Mouse (Mus musculus) intestine, embryonic 15.5 days (tissue): ENCODE data around the gene Dapk3. TPM values are rescaled to one million over a fixed set of nuclear protein-coding genes. Genes with fewer than 3 reads are reported as not detected.
"Not testable (repeated sequence)": the region's sequence is repeated elsewhere in the genome, so short reads cannot be mapped to it uniquely, and the experiment has no call there.

Experiments
- ATAC-seq: fragments of 200-750 bp; cut with Nextera tagmentation; 2 replicates; pipeline ENCODE4 v1.8.0; 2017; ENCODE audit warnings: moderate TSS enrichment, moderate library complexity
- H3K27ac ChIP-seq: fragments of 300-500 bp; sonication (generic); 2 replicates; pipeline ENCODE4 v1.5.1; 2015; ENCODE audit warnings: mild to moderate bottlenecking, inconsistent platforms
- H3K27me3 ChIP-seq: fragments of 300-500 bp; sonication (generic); replicated peaks from 2 replicates; pipeline ENCODE4 v1.6.1; 2015; ENCODE audit warnings: inconsistent platforms
- H3K36me3 ChIP-seq: fragments of 300-500 bp; sonication (generic); 2 replicates; pipeline ENCODE4 v1.6.1; 2015; ENCODE audit warnings: inconsistent platforms
- H3K4me1 ChIP-seq: fragments of 300-500 bp; sonication (generic); replicated peaks from 2 replicates; pipeline ENCODE4 v1.6.1; 2015; ENCODE audit warnings: inconsistent platforms
- H3K4me2 ChIP-seq: fragments of 300-500 bp; sonication (generic); replicated peaks from 2 replicates; pipeline ENCODE4 v1.6.1; 2015; ENCODE audit warnings: mild to moderate bottlenecking, inconsistent platforms
- H3K4me3 ChIP-seq: fragments of 300-500 bp; sonication (generic); replicated peaks from 2 replicates; pipeline ENCODE4 v1.5.1; 2015; ENCODE audit warnings: inconsistent platforms
- H3K9ac ChIP-seq: fragments of 300-500 bp; sonication (generic); 2 replicates; pipeline ENCODE4 v1.6.1; 2015; ENCODE audit warnings: inconsistent platforms
- H3K9me3 ChIP-seq: fragments of 300-500 bp; sonication (generic); 2 replicates; pipeline ENCODE4 v1.6.1; 2016; ENCODE audit warnings: inconsistent platforms
- WGBS: fragments of 180-500 bp; shearing (Covaris S2); methylation state at CpG from one replicate; pipeline ENCODE4 v1.1.7; 2015; 5-methylcytosine and 5-hydroxymethylcytosine counted together
- polyA plus RNA-seq: library from polyadenylated mRNA; unstranded; fragments of >200 nt; fragmentation: Nextera tagmentation; extraction: Ambion mirVana; gene quantifications from 2 replicates; pipeline ENCODE4 v1.2.1, GENCODE M21; 2015

Dapk3 gene
- polyA plus RNA-seq, 1 experiment from 2014 or later, result 56.6 TPM

DNA sequence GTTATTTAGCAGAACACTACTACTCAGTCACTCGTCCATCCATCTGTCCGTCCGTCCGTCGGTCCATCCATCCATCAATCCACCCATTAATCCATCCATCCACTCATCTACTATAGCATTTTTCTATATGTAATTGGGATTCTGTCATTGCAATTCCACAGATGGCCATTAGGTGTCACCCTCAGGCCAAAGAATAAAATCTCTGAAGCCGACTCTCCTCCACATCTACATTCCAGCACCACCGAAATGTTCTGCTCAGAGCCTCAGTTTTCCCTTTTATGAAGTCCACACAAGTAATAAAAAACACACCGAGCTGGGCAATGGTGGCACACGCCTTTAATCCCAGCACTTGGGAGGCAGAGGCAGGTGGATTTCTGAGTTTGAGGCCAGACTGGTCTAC lies 15.4 kb downstream of the Dapk3 start:
- H3K27ac ChIP-seq, result no peak overlapping the region
- ATAC-seq, result no peak
- WGBS, result 2% methylated on average over 9 of the region's 9 CpGs
- H3K27me3 ChIP-seq, result peaks cover 16% of the 10 kb centered on the region
- no peak overlapping the region for H3K4me2 ChIP-seq
- H3K4me1 ChIP-seq, result peaks cover 7% of the 10 kb centered on the region
- no peak overlapping the region for H3K9ac ChIP-seq
- no peaks in the 10 kb centered on the region for H3K9me3 ChIP-seq
- no peak overlapping the region for H3K4me3 ChIP-seq
- H3K36me3 ChIP-seq, result no peaks in the 10 kb centered on the region

DNA sequence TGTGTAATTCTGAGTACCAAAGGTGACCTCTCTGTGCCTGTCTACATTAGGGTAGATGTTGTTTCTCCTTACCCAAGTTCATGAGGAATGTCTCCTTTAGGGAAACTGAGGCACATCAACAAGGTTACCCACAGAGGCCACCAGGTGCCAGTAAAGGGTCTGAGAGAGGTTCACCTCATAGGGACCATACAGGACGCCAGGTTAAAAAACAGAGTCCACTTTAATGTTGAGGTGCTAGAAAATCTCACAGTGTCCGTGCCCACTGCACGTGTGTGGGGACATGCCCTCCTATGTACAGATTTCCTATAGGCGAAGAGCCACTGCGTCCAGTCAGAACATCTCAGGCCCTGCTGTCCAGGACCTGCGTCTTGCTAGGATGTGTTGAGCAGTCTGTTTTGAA lies 16.2 kb downstream of the Dapk3 start:
- H3K4me1 ChIP-seq, result peaks cover 4% of the 10 kb centered on the region; the same call in 1 of the 2 replicates
- no peak overlapping the region for H3K4me2 ChIP-seq
- H3K27me3 ChIP-seq, result peaks cover 14% of the 10 kb centered on the region
- no peaks in the 10 kb centered on the region for H3K36me3 ChIP-seq
- no peak overlapping the region for H3K4me3 ChIP-seq
- no peak overlapping the region for H3K27ac ChIP-seq
- no peak for ATAC-seq
- H3K9me3 ChIP-seq, result no peaks in the 10 kb centered on the region
- no peak overlapping the region for H3K9ac ChIP-seq
- WGBS, result 85% methylated on average over 6 of the region's 6 CpGs

DNA sequence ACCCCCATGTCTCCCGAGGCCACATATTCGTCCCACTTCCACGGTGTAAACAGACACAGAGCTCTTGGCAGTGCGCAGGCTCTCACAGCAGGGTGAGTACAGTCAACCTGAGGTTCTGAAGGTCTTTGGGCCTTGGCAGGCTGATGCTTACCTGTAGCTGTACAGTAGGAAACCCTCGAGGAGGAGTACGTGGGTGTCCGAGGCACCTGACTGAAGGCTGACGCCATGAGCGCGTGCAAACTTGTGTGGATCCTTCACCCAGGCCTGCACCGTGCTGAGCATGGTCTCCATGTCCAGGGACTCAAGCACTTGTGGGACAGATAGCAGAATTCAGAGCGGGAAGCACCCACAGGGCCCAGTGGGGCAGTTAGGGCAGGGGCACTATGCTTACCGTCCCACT lies 17.3 kb downstream of the Dapk3 start:
- no peak overlapping the region for H3K4me2 ChIP-seq
- WGBS, result 85% methylated on average over 13 of the region's 13 CpGs
- no peaks in the 10 kb centered on the region for H3K36me3 ChIP-seq
- peaks cover 2% of the 10 kb centered on the region for H3K27me3 ChIP-seq
- H3K9me3 ChIP-seq, result no peaks in the 10 kb centered on the region
- no peak overlapping the region for H3K4me3 ChIP-seq
- no peak overlapping the region for H3K27ac ChIP-seq
- H3K9ac ChIP-seq, result no peak overlapping the region
- no peak for ATAC-seq
- peaks cover 2% of the 10 kb centered on the region; the same call in 1 of the 2 replicates for H3K4me1 ChIP-seq

DNA sequence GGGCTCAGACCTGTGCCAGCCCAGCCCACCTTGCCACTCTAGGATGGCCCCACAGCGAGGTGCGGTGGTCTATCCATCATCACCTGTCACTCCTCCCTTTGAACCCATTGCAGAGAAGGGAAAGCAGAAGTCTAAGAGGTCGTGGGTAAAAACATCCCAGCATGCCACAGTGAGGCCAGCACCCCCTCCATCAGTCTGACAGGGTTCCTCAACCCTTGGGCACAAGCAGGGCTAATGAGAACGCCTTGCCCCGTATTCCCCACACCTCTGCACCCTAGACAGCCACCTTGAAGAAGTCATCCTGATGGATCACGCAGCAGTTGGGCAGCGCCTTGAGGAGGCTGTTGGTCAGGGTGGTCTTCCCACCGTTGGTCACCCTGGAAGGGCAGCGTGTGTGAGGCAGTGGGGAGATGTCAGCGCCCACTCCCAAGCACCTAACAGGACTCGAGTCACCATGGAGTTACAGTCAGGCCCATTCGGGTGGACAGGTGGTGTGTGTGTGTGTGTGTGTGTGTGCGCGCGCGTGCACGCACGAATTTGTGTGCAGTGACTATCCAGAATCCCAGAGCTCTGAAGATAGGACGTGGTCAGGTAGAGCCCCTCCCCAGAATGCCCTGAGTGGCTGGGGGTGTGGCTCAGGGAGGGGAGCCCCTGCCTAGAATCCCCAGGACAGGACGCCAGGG lies 17.9 kb downstream of the Dapk3 start:
- no peaks in the 10 kb centered on the region for H3K9me3 ChIP-seq
- H3K4me3 ChIP-seq, result no peak overlapping the region
- no peak overlapping the region for H3K27ac ChIP-seq
- H3K4me1 ChIP-seq, result peaks cover 1% of the 10 kb centered on the region; the same call in 1 of the 2 replicates
- no peaks in the 10 kb centered on the region; the same call in 1 of the 2 replicates for H3K27me3 ChIP-seq
- H3K36me3 ChIP-seq, result no peaks in the 10 kb centered on the region
- ATAC-seq, result no peak
- H3K9ac ChIP-seq, result 0 out of 2 replicates have a peak overlapping the region, but pooled peaks have one; percentile 5
- no peak overlapping the region for H3K4me2 ChIP-seq
- 74% methylated on average over 20 of the region's 20 CpGs for WGBS

DNA sequence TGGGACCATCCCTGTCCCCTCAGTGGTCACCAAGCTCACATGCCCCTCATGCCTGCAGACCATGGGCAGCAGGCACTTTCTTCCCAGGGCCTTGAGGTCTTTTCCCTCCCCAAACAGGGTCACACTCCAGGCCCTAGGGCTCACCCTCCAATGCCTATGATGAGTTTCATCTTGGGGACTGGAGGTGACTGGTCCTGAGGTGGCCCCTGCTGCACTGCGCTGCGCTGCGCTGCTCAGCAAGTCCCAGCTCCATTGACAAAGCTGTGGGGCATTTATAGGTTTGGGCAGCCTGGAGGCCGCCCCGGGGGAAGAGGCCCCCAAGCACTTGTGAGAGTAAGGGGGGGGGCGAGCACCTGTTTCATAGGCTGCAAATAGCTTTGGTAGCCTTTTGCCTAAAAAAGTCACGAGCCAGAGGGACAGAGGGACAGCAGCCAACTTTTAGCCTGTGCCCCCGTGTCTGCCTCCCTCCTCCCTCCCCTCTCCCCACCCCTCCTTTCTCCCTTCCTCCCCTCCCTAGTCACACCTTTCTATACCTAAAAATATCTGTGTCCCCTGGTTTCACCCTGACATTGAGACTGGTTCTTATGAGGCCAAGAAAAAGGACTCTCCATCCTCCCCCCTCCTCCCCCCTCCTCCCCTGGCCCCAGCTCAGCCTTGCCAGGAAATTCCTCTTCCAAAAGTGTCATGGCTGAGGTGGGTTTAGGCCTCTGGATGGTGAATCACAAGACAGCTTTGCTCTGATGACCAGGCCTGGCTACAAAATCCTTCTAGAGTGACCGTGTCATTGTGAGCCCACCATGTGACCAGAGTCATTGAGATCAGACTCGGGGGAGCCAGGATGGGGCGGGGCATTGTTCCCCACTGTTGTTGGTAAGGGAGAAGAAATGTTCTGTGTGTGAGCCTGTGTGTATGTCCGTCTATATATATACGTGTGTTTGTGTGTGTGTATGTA lies 19.3 kb downstream of the Dapk3 start, which contains the start of gene Nmrk2:
Gene Nmrk2, minus strand, starts transcription at position 245 of the 952 bp plus-strand sequence.
- H3K9me3 ChIP-seq, result no peaks in the 10 kb centered on the region
- 59% methylated on average over 13 of the region's 13 CpGs for WGBS
- H3K27me3 ChIP-seq, result no peaks in the 10 kb centered on the region; the same call in 1 of the 2 replicates
- no peak for ATAC-seq
- no peak within 1 kb of the TSS for H3K27ac ChIP-seq
- no peak within 1 kb of the TSS for H3K4me2 ChIP-seq
- H3K4me1 ChIP-seq, result no peaks in the 10 kb centered on the region
- H3K9ac ChIP-seq, result 0 out of 2 replicates have a peak within 1 kb of the TSS, but pooled peaks have one; percentile 5
- H3K4me3 ChIP-seq, result no peak within 1 kb of the TSS
- no peaks in the 10 kb centered on the region for H3K36me3 ChIP-seq

DNA sequence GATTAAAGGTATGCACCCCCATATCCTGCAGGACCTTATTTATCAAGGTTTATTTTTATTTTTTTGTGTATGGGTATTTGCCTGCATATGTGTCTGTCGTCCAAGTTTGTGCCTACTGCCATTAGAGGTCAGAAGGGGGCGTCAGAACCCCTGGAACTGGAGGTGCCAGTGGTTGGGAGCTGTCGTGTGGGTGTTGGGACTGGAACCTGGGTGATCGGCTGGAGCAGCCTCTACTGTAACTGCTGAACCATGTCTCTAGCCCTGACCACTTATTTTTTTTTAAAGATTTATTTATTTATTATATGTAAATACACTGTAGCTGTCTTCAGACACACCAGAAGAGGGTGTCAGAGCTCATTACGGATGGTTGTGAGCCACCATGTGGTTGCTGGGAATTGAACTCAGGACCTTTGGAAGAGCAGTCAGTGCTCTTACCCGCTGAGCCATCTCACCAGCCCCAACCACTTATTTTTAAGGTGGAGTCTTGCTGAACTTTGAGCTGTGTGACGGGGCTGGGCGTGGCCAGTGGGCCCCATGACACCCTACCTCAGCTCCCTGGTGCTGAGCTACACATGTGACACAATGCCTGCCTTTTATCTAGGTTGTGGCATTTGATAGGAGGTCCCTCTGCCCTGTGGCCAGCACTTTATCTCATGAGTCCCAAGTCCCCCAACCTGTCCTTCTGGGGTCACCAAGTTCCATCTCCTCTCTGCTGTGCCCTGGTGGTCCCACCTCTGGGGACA lies 20.3 kb downstream of the Dapk3 start:
- Histone ChIP-seq H3K36me3 (no peaks in the 10 kb centered on the region), H3K9ac (no peak overlapping the region), H3K4me2 (no peak overlapping the region), H3K9me3 (no peaks in the 10 kb centered on the region), H3K27ac (peak overlapping the region; percentile 11; the same call in 1 of the 2 replicates), H3K27me3 (no peaks in the 10 kb centered on the region), H3K4me1 (no peaks in the 10 kb centered on the region), H3K4me3 (no peak overlapping the region)
- 60% methylated on average over 8 of the region's 8 CpGs for WGBS
- ATAC-seq, result peak; percentile 91

DNA sequence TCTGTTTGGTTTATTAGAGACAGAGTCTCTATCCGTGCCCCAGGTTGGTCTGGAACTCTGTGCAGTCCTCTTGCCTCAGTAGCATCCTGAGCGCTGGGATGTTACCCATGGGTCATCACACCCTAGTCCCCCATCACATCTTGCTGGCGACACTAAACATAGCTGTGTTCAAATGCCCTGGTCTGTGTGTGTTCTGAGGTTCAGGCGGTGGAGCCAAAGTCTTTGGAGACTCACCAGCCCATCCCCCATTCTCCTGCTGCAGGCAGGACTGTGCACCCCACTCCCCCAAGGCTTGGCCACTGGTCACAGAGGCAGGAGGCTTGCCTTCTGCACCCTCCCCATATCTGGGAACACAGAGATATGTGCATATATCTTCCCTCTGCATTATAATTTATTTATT lies 21.3 kb downstream of the Dapk3 start:
- Histone ChIP-seq H3K27me3 (no peaks in the 10 kb centered on the region), H3K4me2 (no peak overlapping the region), H3K9ac (no peak overlapping the region), H3K27ac (no peak overlapping the region), H3K4me3 (no peak overlapping the region), H3K4me1 (no peaks in the 10 kb centered on the region), H3K9me3 (no peaks in the 10 kb centered on the region), H3K36me3 (no peaks in the 10 kb centered on the region)
- WGBS, result 72% methylated on average over 4 of the region's 4 CpGs
- no peak; the same call in 1 of the 2 replicates for ATAC-seq

DNA sequence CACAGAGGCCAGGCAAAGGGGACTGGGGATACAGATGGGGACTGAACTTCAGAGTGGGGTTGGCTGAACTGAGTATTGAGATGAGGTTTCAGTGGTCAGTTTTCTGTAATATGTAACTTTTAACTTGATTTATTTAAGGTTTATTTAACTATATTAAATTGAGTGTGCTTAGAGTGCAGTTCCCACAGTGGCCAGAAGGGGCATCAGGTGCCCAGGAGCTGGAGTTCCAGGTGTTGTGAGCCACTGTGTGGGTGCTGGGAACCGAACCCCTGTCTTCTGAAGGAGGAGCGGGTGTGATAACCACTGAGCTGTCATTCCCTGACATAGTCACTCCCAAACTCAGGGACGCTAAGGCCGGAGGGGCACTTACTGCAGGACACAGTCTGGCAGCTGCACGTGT lies 27.3 kb downstream of the Dapk3 start:
- Histone ChIP-seq H3K27ac (no peak overlapping the region), H3K4me3 (no peak overlapping the region), H3K36me3 (no peaks in the 10 kb centered on the region), H3K4me1 (no peaks in the 10 kb centered on the region), H3K27me3 (no peaks in the 10 kb centered on the region), H3K4me2 (no peak overlapping the region), H3K9me3 (0 out of 2 replicates have a peak, but pooled peaks cover 5% of the 10 kb centered on the region), H3K9ac (no peak overlapping the region)
- ATAC-seq, result no peak
- 97% methylated on average over 5 of the region's 5 CpGs for WGBS

DNA sequence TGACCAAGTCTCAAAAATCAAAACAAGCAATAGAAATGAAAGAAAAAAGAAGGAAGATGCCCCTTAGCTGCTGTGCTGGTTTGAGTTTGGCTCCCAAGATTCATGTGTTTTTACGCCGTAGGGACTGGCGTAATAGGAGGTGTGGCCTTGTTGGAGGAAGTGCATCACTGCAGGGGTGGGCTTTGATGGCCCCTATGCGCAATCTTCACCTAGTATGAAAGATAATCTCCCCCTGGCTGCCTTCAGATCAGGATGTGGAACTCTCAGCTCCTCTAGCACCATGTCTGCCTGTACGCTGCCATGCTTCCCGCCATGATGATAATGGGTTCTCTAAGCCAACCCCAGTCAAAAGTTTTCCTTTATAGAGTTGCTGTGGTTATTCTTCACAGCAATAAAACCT lies 33.5 kb downstream of the Dapk3 start:
- Histone ChIP-seq H3K4me2 (no peak overlapping the region), H3K9me3 (no peaks in the 10 kb centered on the region), H3K36me3 (no peaks in the 10 kb centered on the region), H3K27ac (no peak overlapping the region), H3K4me3 (no peak overlapping the region), H3K9ac (no peak overlapping the region), H3K4me1 (no peaks in the 10 kb centered on the region; the same call in 1 of the 2 replicates), H3K27me3 (no peaks in the 10 kb centered on the region)
- WGBS, result 88% methylated on average over 6 of the region's 6 CpGs
- ATAC-seq, result no peak

DNA sequence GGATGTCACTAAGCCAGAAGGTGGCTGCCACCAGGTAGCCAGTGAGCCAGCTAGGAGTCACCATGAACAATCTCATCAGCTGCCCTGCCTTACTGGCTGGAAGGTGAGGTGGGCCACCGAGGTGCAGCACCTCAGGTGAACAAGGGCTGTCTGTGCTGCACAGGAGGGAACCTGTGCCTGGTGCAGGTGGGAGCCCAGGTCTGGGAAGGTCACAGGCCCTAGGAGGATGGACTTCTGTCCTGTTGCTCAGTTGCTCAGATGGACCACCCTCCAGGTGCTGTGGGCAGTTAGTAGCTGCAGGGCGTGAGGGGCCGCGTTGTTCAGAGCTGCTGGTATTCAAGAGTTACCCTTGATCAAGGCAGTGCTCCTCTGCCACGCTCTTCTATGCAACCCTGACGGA lies 34.0 kb downstream of the Dapk3 start:
- Histone ChIP-seq H3K36me3 (no peaks in the 10 kb centered on the region), H3K4me1 (peaks cover 4% of the 10 kb centered on the region), H3K27ac (no peak overlapping the region), H3K4me3 (no peak overlapping the region), H3K27me3 (no peaks in the 10 kb centered on the region), H3K9me3 (no peaks in the 10 kb centered on the region), H3K9ac (no peak overlapping the region), H3K4me2 (no peak overlapping the region)
- no peak for ATAC-seq
- WGBS, result 82% methylated on average over 6 of the region's 6 CpGs

DNA sequence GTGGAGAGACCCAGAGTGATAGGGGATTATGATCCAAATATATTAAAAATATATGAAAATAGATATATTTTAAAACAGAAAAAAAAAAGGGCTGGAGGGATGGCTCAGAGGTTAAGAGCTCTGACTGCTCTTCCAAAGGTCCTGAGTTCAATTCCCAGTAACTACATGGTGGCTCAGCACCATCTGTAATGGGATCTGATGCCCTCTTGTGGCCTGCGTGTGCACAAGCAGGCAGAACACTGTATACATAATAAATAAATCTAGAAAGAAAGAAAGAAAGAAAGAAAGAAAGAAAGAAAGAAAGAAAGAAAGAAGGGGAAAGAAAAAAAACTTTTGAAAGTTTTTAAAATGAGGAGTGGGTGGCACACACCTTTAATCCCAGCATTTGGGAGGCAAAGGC lies 34.5 kb downstream of the Dapk3 start:
- H3K36me3 ChIP-seq, H3K4me3 ChIP-seq, ATAC-seq, H3K27me3 ChIP-seq, H3K9me3 ChIP-seq, H3K4me2 ChIP-seq, H3K4me1 ChIP-seq, H3K9ac ChIP-seq, H3K27ac ChIP-seq: not testable (repeated sequence)
- WGBS, result 14% methylated on average over 1 of the region's 1 CpGs

DNA sequence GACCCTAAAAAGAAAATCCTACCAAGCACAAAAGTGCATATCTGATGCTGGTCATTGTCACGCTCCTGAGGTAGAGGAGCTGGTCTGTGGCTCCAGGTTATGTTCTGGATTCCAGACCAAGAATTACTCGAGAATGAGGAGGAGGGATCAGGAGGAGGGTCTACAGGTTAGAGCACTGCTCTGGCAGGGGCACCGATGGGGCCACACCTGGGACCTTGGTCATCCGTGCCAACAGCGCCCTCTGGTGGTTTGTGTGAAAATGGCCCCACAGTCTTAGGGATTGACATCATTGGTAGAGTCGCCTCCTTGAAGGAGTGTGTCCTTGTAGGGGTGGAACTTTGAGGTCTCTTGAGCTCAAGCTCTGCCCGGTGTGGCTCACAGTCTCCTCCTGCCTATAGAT lies 35.2 kb downstream of the Dapk3 start:
- no peak overlapping the region for H3K9ac ChIP-seq
- H3K4me3 ChIP-seq, result no peak overlapping the region
- no peaks in the 10 kb centered on the region for H3K27me3 ChIP-seq
- no peak overlapping the region for H3K27ac ChIP-seq
- no peaks in the 10 kb centered on the region for H3K9me3 ChIP-seq
- ATAC-seq, result peak; percentile 68
- no peaks in the 10 kb centered on the region for H3K36me3 ChIP-seq
- no peak overlapping the region for H3K4me2 ChIP-seq
- 32% methylated on average over 7 of the region's 7 CpGs for WGBS
- peaks cover 7% of the 10 kb centered on the region for H3K4me1 ChIP-seq
